Mouse (Mus musculus): ENCODE measurements around the gene Gm10160. TPM values are rescaled to one million over a fixed set of nuclear protein-coding genes. Genes with fewer than 3 reads are reported as not detected.
"Not testable (repeated sequence)": the region's sequence is repeated elsewhere in the genome, so short reads cannot be mapped to it uniquely, and the experiment has no call there.

The Gm10160 gene
- total RNA-seq, 2 experiments from 2014 or later, result not detected

DNA sequence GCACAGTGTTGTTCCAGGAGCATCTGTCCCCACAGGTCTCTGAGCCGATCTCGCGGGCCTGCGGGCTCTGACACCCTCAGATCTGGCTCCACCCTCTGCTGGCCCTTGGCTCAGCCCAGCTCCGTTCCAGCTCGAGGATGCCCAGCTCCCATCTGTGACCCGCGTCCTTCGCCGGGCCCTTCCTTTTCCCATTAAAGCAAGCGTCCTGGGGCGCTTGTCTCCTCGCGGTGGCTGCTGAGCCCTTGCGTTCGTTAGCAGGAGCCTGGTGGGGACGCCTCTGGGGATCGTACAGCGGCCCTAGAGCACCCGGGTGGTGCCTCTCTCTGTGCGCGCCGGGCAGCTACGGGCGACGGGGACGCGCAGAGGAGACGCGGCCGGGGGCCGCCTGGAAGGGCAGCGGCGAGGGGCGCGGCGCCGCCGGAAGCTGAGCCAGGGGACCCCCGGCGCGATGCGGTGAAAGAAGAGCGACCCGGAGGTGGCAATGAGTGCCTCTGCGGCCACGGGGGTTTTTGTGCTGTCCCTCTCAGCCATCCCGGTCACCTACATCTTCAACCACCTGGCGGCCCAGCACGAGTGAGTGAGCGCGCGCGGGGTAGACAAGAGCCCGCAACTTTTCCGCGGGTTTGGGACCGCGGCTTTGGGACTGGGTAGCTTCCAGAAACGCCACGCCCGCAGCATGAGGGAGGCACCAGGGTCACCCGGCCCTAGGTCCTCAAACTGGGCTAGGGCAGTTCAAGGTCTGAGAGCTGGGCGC is 3.6 kb upstream of the Gm10160 start, which contains the start of gene Tm6sf1:
TSS of gene Tm6sf1 (plus strand) at position 34 of the 754 bp plus-strand sequence.
- DNase-seq (ENCODE audit: extremely low spot score in 1 of 2, low spot score in 1 of 2), result no peak

- no peak for DNase-seq (ENCODE audit: extremely low spot score in 1 of 2, low spot score in 1 of 2)
These were observed 2.6 kb upstream of the Gm10160 start for GRCm38 (mm10) chr7:81858236-81858635.

DNA sequence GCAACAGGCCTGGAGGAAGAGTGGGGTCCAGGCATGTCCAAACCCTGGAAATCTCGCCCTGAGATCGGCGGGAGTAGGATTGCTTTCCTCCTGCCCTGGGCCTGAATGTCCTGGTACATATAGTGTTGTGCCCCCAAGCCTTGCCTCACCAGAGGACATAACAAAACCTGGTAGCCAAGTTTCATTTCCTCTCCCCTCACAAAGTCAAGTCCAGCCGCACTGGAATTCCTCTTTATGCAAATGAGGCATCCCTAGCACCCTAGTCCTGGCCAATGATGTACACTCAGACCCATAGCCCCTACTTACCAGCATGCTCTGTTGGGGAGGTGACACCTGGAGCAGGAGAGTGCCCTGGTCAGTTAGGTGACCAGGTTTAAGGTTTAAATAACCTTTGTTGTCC is 627 bp upstream of the Gm10160 start:
- no peak for DNase-seq (ENCODE audit: extremely low spot score in 1 of 2, low spot score in 1 of 2)

DNA sequence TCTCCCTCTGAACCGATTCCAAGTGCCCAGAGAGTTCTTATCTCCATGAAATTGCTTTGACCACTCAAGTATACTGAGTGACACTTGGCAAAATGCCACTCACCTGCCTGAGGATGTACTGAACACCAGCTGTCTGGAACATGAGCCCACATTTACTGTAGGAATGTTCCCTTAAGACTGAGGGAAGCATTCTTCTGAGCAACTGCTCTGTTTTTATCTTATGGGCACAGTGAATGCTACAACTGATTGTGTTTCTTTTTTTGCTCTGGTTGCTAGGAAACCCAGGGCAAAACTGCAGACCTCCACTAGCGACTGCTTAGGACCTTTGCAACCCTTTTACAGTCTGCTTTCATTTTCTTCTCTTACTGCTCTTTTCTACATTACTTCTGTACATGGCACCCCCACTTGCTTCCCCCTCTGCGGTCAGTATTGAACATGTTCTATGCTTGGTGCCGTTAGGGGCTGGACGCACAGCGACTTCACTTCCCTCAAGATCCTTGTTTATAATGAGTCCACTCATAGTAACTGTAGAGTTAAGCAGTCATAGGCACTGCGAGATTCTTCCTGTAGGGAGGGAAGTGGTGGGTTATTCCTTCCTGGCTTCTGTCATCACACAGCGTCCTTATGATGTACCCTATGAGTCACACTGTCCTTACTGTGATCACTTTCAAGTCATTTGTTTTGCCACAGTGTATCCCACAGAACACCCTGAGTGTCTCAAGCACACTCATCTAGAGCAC is 856 bp downstream of the Gm10160 start:
- no peak for DNase-seq (ENCODE audit: extremely low spot score in 1 of 2, low spot score in 1 of 2)

DNA sequence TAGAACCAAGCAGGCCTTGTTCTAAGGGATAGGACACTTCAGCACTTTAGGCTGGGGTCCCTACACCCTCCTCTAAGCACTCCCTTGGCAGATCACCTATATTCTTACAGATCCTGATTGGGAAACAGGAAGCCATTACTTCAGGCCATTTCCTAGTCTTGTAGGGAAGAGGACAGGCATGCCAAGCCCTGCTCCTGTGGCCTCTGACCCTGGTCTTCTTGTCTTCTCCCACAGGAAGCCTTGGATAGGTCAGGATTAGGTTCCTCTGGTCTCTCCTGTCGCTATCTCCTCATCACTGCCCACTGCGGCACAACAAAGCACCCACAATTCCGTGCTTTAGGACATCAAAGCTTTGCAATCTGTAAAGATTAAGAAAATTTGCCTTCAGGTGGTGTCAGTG is 3.9 kb downstream of the Gm10160 start:
- no peak for DNase-seq (ENCODE audit: extremely low spot score in 1 of 2, low spot score in 1 of 2)

GRCm38 (mm10) chr7:81850171-81850570 is 5.4 kb downstream of the Gm10160 start:
- no peak for DNase-seq (ENCODE audit: extremely low spot score in 1 of 2, low spot score in 1 of 2)

- DNase-seq (ENCODE audit: extremely low spot score in 1 of 2, low spot score in 1 of 2), result no peak
These were observed 6.0 kb downstream of the Gm10160 start for GRCm38 (mm10) chr7:81849633-81850032.

GRCm38 (mm10) chr7:81849214-81849613 is 6.4 kb downstream of the Gm10160 start:
- DNase-seq (ENCODE audit: extremely low spot score in 1 of 2, low spot score in 1 of 2), result no peak

DNA sequence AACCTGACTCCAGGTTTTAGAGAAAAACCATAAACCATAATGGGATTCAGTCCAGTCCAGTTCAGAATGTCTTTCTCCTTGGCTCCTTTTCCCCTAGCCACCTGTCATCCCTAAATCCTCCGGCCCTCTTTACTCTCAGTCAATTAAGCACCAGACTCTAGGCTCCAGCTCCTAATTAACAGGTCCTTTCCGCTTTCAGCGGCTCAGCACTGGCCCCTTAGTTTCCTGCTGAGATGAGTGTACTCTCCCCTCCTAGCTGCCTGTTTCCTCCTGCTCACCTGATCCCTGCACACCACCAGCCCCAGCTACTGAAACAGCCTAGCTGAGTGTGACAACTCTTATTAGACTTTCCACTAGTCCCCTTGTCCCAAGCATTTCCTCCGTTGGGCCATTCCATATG is 7.8 kb downstream of the Gm10160 start:
- no peak for DNase-seq (ENCODE audit: extremely low spot score in 1 of 2, low spot score in 1 of 2)

DNA sequence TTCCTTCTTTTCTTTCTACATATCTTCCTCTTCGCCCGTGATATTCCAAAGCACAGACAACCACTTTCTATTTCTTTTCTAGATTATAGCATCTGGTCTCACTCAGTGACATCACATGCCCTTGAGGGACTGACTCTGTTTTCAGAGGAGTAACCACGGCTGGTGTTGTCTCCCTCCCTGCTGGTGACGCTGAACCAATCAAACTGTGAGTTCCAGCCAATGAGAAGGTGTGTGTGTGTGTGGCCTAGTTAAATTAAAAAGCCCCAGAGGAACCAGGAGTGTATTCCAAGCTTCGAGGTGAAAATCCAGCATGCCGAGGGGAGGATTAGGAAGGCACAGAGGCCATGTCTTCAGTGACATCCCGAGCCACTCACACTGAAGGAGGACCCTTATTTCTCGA is 8.6 kb downstream of the Gm10160 start:
- no peak for DNase-seq (ENCODE audit: extremely low spot score in 1 of 2, low spot score in 1 of 2)

DNA sequence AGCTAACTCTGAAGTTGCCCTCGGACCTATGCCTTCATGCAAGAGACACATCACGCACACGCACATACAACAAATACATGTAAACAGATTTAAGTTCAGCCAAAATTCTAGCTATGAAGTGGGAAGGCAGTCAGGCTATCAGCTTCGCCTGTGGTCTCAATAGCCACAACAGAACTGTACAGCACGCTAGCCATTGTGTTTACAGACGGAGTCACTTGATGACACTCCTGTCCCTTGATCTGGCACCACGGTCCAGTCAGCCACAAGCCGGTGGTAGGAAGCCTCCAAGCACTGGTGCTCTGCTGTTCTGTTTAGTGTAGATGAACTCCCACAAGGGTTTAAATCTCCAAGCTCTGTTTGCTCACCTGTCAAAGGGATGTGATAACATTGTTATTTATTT is 9.6 kb downstream of the Gm10160 start:
- DNase-seq (ENCODE audit: extremely low spot score in 1 of 2, low spot score in 1 of 2), result no peak

DNA sequence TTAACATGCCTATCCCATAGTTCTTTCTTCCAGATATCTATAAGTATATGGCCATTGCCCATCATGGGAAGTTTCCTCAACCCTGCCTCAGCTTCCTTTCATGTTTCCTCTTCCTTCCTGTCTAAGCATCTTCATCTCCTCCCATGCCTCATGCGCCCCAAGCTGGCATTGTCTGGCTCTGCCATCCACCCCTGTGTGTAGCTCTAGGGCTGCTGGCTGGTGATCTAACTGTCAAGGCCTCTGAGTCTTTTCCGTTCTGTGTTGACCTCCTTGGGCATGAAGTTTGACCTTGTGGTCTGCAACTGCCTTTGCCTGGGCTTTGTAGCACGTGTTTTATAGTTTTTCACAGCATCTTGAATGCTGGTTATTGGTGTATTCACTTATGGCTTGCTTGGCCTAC is 10.3 kb downstream of the Gm10160 start:
- DNase-seq (ENCODE audit: extremely low spot score in 1 of 2, low spot score in 1 of 2), result no peak

GRCm38 (mm10) chr7:81844801-81845200 is 10.8 kb downstream of the Gm10160 start:
- no peak for DNase-seq (ENCODE audit: extremely low spot score in 1 of 2, low spot score in 1 of 2)

DNA sequence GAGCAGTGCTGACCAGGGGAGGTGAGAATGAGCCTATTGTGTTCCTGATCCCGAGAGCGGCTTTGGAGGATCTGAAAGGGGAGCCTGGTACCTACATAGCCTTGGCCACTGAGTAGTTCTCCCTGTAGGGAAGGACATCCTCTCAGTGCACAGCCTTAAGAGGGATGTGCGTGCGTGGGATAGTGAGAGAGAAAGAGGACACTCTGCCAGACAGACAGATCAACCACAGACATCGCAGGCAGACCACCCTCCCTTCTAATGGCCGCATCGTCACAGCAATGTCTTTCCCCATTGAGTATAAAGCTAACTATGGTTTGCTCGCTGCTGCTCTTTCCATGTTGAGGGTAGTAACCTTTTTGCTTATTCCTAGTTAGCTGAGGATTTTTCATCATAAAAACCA is 11.7 kb downstream of the Gm10160 start:
- DNase-seq (ENCODE audit: extremely low spot score in 1 of 2, low spot score in 1 of 2), result no peak

GRCm38 (mm10) chr7:81842998-81843397 is 12.6 kb downstream of the Gm10160 start:
- DNase-seq (ENCODE audit: extremely low spot score in 1 of 2, low spot score in 1 of 2), result no peak

DNA sequence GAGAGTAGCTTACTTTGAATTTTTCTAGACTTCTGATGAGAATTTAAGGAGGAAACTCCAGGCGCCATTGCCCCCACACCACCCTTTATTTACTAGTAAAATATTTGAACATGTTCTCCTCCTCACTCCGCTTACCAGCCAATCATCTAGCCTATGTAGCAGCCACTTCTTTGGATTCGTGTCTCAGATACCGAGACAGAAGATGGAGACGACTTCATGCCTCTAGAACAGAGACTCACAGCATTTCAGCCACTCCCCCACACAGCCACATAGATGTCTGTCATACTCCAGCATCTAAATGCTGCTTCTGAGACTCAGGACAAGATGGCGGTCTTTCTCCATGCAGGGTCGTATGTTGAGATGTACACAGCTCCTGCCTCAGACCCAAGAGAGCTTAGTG is 13.5 kb downstream of the Gm10160 start:
- DNase-seq (ENCODE audit: extremely low spot score in 1 of 2, low spot score in 1 of 2), result no peak

- no peak for DNase-seq (ENCODE audit: extremely low spot score in 1 of 2, low spot score in 1 of 2)
These were observed 14.2 kb downstream of the Gm10160 start for GRCm38 (mm10) chr7:81841439-81841838.

- no peak for DNase-seq (ENCODE audit: extremely low spot score in 1 of 2, low spot score in 1 of 2)
These were observed 14.9 kb downstream of the Gm10160 start for GRCm38 (mm10) chr7:81840661-81841181.

DNA sequence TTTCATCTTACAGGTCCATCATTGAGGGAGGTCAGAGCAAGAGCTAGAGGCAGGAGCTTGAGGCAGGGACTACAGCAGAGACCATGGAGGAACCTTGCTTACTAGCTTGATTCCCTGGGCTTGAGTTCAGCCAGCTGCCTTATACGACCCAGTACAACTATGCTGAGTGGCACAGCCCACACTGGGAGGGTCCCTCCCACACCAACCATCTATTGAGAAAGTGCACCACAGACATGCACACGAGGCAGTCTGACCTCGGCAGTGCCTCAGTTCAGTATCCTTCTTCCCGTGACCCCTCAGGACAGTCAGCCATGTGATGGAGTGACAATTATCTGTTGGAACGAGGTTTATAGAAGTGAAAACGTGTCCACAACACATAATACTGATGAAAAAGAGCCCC is 15.8 kb downstream of the Gm10160 start:
- DNase-seq (ENCODE audit: extremely low spot score in 1 of 2, low spot score in 1 of 2), result no peak

GRCm38 (mm10) chr7:81837771-81838170 is 17.8 kb downstream of the Gm10160 start:
- DNase-seq (ENCODE audit: extremely low spot score in 1 of 2, low spot score in 1 of 2), result not testable (repeated sequence)

DNA sequence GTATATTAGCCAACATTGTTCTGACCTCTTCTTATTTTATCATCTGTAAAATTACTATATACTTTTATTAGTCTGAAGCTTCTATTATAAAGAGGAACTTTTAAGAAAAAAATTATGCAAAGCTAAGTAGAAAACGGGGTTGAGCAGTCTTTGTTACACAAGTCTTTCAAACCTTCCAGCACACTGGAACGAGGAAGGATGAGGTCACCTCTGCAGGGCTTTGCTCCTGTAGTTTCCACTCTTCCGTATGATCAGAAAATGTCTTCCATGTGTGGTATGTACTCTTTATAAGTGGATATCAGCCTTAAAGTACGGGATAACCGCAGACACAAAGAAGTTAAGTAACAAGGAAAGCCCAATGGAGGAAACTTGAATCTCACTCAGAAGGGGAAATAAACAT is 20.2 kb downstream of the Gm10160 start:
- DNase-seq (ENCODE audit: extremely low spot score in 1 of 2, low spot score in 1 of 2), result no peak

- DNase-seq (ENCODE audit: extremely low spot score in 1 of 2, low spot score in 1 of 2), result no peak
These were observed 20.7 kb downstream of the Gm10160 start for GRCm38 (mm10) chr7:81834847-81835246.

Data from layer of hippocampus, postnatal 25 days (tissue).